Mouse (Mus musculus) olfactory bulb, adult 2 months (tissue): ENCODE results near the gene Reps1. TPM values are rescaled to one million over a fixed set of nuclear protein-coding genes. Genes with fewer than 3 reads are reported as not detected.

ENCODE experiments used
- H3K27ac ChIP-seq: fragments of 200-500 bp; 2 replicates; pipeline ENCODE4 v1.5.1; 2012; ENCODE audit warnings: low read depth, low read length; ENCODE audit not compliant: insufficient read depth
- H3K4me1 ChIP-seq: fragments of 200-500 bp; 2 replicates; pipeline ENCODE4 v1.6.1; 2012; ENCODE audit warnings: low read length; ENCODE audit not compliant: control insufficient read depth, insufficient read depth
- H3K4me3 ChIP-seq: fragments of 200-500 bp; 2 replicates; pipeline ENCODE4 v1.5.1; 2012; ENCODE audit warnings: mild to moderate bottlenecking, low read depth, low read length, moderate library complexity; ENCODE audit not compliant: insufficient read depth
- CTCF ChIP-seq: fragments of 200-500 bp; IDR thresholded peaks from 2 replicates; pipeline ENCODE4 v1.5.1; 2012; ENCODE audit warnings: low read depth, mild to moderate bottlenecking, low read length, moderate library complexity; ENCODE audit not compliant: insufficient read depth
- POLR2A ChIP-seq: fragments of 200-500 bp; IDR thresholded peaks from 2 replicates; pipeline ENCODE4 v1.6.1; 2012; ENCODE audit warnings: mild to moderate bottlenecking, low read depth, low read length, moderate library complexity; ENCODE audit not compliant: insufficient read depth
- WGBS: fragments of 180-500 bp; shearing (Covaris S2); methylation state at CpG from one replicate; pipeline ENCODE4 v1.1.7; 2018; 5-methylcytosine and 5-hydroxymethylcytosine counted together
- polyA plus RNA-seq: library from polyadenylated mRNA; stranded (reverse); fragments of >200 nt; gene quantifications from 2 replicates; pipeline ENCODE4 v1.2.4, GENCODE M21; 2012; ENCODE audit warnings: low replicate concordance; ENCODE audit not compliant: missing spikeins, insufficient read depth, insufficient read length

Gene Reps1
- polyA plus RNA-seq, 1 experiment, result not detected

DNA sequence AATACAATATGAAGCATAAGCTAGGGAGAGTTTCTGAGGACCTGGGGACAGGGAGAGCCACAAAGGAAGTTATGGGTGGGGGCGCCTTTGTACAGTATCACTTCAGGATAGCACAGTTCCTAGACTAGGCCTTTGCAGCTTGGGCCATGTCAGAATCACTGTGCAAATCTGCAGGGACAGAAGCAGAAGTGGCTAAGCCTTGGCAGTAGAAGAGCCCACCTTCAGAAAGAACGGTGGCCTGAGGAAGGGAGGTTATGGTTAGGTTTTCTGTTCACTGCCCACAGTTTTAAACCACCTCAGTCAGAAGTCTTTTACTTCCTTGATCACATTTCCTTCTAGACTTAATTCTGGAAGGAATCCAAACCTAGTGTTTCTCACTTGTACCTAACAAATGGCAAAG is 15.0 kb downstream of the Reps1 start:
- Histone ChIP-seq H3K4me1 (peaks cover 9% of the 10 kb centered on the region), H3K4me3 (no peak overlapping the region), H3K27ac (peak overlapping the region; percentile 38)
- 58% methylated on average over 2 of the region's 2 CpGs for WGBS
- TF ChIP-seq CTCF, result no peak
- no peak for TF ChIP-seq POLR2A

- Histone ChIP-seq H3K4me1 (peaks cover 7% of the 10 kb centered on the region), H3K27ac (no peak overlapping the region), H3K4me3 (no peak overlapping the region)
- no peak for TF ChIP-seq POLR2A
- no peak for TF ChIP-seq CTCF
- WGBS, result 59% methylated on average over 3 of the region's 3 CpGs
Observed at GRCm38 (mm10) chr10:18072871-18073270, 17.2 kb downstream of the Reps1 start.

GRCm38 (mm10) chr10:18074383-18075075 is 18.9 kb downstream of the Reps1 start:
- peaks cover 5% of the 10 kb centered on the region for H3K4me1 ChIP-seq
- no peak overlapping the region for H3K27ac ChIP-seq
- no peak overlapping the region for H3K4me3 ChIP-seq
- TF ChIP-seq POLR2A (no peak), CTCF (no peak)
- WGBS, result 70% methylated on average over 5 of the region's 5 CpGs

DNA sequence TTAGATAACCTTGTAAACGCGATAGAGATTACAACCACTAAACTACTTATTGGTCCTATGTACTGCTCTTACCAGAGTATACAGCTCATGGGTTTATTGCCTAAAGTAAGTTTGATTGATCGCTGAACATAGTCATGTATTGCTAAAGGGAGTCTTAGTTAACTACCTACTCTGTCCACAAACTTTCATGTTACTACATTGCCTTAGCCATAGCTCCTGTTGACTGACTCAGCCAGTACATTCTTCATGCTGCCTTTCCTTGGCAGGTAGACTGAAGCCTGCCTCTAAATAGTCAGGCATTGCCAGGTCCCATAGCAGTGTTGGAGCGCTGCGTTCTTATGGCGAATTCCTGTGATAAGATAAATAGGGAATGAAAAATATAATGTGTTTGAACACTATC is 20.2 kb downstream of the Reps1 start:
- no peak overlapping the region for H3K4me3 ChIP-seq
- H3K4me1 ChIP-seq, result peaks cover 2% of the 10 kb centered on the region; the same call in 1 of the 2 replicates
- TF ChIP-seq POLR2A, result no peak
- TF ChIP-seq CTCF, result no peak
- H3K27ac ChIP-seq, result no peak overlapping the region
- WGBS, result 93% methylated on average over 6 of the region's 6 CpGs

DNA sequence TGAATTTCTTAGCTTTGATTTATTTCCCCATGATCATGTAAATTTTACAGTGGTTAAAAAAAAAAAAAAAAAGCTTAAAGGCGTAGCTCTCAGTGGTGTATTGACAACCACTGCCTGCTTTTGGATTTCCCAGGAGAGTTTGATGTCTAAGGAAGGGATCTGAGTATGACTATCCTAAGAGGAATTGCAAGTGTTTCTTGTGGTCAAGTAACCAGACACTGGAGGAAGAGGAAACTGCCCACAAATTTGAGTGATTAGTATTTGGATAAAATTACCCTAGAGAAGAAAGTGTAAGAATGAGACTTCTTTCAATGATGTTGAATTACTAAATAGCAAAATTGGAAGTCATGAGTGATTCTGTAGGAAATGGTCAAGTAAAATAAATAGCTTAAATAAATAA is 25.9 kb downstream of the Reps1 start:
- no peak for TF ChIP-seq CTCF
- TF ChIP-seq POLR2A, result no peak
- no peaks in the 10 kb centered on the region for H3K4me1 ChIP-seq
- no peak overlapping the region for H3K27ac ChIP-seq
- H3K4me3 ChIP-seq, result no peak overlapping the region
- WGBS, result 89% methylated on average over 1 of the region's 1 CpGs

DNA sequence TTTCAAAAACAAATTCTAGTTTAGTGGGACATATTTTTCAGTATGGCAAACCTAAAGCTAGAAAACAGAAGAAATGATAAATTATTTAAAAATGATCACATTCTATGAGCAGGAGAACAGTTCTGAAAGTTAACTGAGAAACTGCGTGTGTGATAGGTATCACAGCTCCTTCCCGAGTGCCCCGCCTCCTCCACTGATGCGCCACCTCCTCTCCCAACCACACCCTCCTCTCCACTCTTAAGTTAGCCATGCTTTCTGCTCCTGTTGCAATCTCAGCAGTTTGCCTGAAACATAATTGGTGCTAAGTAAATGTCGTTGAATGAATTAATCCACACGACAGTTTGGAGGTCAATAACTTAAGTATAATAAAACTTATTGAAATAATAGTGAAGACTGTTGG is 27.1 kb downstream of the Reps1 start:
- no peak overlapping the region for H3K27ac ChIP-seq
- no peak overlapping the region for H3K4me3 ChIP-seq
- WGBS, result 88% methylated on average over 6 of the region's 6 CpGs
- no peaks in the 10 kb centered on the region for H3K4me1 ChIP-seq
- TF ChIP-seq CTCF (no peak), POLR2A (no peak)

DNA sequence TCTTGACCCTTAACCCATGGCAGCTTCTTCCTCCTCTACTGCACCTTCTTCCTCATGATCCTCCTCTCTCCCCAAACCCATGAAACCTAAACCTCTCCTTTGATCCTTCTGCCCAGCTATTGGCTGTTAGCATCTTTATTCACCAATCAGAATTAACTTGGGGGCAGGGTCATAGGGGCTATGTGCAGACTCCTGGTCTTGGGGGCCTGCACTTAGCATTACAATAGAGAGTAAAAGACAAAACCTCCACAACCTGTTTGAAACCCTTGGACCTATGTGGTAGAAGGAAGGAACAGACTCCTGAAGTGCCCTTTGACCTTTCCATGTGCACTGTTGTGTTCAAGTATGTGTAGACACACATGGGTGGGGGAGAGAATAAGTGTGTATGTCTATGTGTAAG is 35.0 kb downstream of the Reps1 start:
- Histone ChIP-seq H3K27ac (no peak overlapping the region), H3K4me3 (no peak overlapping the region), H3K4me1 (no peaks in the 10 kb centered on the region)
- no peak for TF ChIP-seq POLR2A
- no peak for TF ChIP-seq CTCF

GRCm38 (mm10) chr10:18102166-18102565 is 46.5 kb downstream of the Reps1 start:
- no peaks in the 10 kb centered on the region for H3K4me1 ChIP-seq
- WGBS, result 52% methylated on average over 5 of the region's 5 CpGs
- TF ChIP-seq POLR2A (no peak), CTCF (no peak)
- H3K4me3 ChIP-seq, result no peak overlapping the region
- H3K27ac ChIP-seq, result no peak overlapping the region

DNA sequence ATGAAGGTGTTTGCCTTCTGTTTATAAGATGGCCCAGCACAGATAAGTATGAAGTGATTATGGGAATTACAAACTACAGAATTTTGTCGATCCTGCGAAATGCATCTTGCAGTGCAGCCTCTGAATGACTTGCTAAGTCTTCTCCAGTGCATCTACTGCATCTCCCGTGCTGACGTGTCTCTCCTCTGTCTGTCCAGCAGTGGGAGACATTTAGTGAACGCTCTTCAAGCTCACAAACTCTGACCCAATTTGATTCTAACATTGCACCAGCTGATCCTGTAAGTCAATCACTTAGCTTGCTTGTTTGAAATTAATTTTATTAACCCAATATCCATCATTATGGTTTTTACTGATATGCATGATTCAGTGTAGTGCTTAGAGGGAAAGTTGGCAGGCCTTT is 51.8 kb downstream of the Reps1 start:
- TF ChIP-seq CTCF (no peak), POLR2A (no peak)
- no peak overlapping the region for H3K27ac ChIP-seq
- no peak overlapping the region for H3K4me3 ChIP-seq
- H3K4me1 ChIP-seq, result no peaks in the 10 kb centered on the region
- 73% methylated on average over 5 of the region's 5 CpGs for WGBS

DNA sequence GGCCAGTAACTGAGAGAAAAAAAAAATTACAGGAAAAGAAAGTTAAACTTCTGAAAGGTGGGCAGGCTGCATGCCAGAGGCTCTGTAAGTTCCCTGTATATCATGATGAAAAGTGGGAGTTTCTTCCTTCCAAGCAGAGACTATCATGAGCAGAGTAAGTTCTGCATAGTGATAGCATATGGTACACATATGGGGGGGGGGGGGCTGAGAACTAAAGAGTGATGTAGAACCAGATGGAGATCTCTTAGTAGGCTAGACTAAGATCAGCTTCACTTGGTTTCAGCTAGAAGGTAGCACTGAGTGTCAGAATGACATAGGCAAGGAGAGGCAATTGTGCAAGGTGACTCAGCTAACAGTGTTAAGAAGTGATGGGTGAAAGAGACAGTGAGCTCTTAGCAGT is 55.3 kb downstream of the Reps1 start:
- no peak for TF ChIP-seq POLR2A
- no peak for TF ChIP-seq CTCF
- H3K4me1 ChIP-seq, result no peaks in the 10 kb centered on the region

More for the DNA sequence above, 55.3 kb downstream of the Reps1 start:
- Histone ChIP-seq H3K27ac (no peak overlapping the region), H3K4me3 (no peak overlapping the region)
